Mouse (Mus musculus) midbrain, embryonic 14.5 days (tissue): ENCODE measurements at regions not wholly inside any gene's neighbourhood (a gene's known extent, or its start where the extent isn't known, plus 50 kb on each side); places are given as distances from the start of the nearest gene placed in this dataset.

Source experiments
- ATAC-seq: fragments of 200-750 bp; cut with Nextera tagmentation; 2 replicates; pipeline ENCODE4 v1.8.0; 2017; ENCODE audit warnings: moderate number of reproducible peaks, moderate library complexity; ENCODE audit not compliant: low FRiP score, low TSS enrichment
- DNase-seq: peaks from one replicate; pipeline ENCODE4 v3.0.0-alpha.2; 2015
- H3K27ac ChIP-seq: fragments of 300-500 bp; sonication (generic); replicated peaks from 2 replicates; pipeline ENCODE4 v1.5.1; 2014; ENCODE audit warnings: mild to moderate bottlenecking, low read depth, low read length, moderate library complexity
- H3K27me3 ChIP-seq: fragments of 300-500 bp; sonication (generic); 2 replicates; pipeline ENCODE4 v1.6.1; 2014; ENCODE audit warnings: low read length, control low read depth, mixed read lengths; ENCODE audit not compliant: control insufficient read depth, insufficient read depth
- H3K36me3 ChIP-seq: fragments of 300-500 bp; sonication (generic); 2 replicates; pipeline ENCODE4 v1.6.1; 2014; ENCODE audit warnings: low read length, control low read depth; ENCODE audit not compliant: control insufficient read depth, insufficient read depth
- H3K4me1 ChIP-seq: fragments of 300-500 bp; sonication (generic); 2 replicates; pipeline ENCODE4 v1.6.1; 2014; ENCODE audit warnings: mild to moderate bottlenecking, antibody characterized with exemption, low read length, control low read depth; ENCODE audit not compliant: control insufficient read depth, insufficient read depth
- H3K4me2 ChIP-seq: fragments of 300-500 bp; sonication (generic); 2 replicates; pipeline ENCODE4 v1.6.1; 2014; ENCODE audit warnings: mild to moderate bottlenecking, low read length, moderate library complexity
- H3K4me3 ChIP-seq: fragments of 300-500 bp; sonication (generic); replicated peaks from 2 replicates; pipeline ENCODE4 v1.5.1; 2014; ENCODE audit warnings: low read depth, low read length
- H3K9ac ChIP-seq: fragments of 300-500 bp; sonication (generic); replicated peaks from 2 replicates; pipeline ENCODE4 v1.6.1; 2014; ENCODE audit warnings: mild to moderate bottlenecking, low read length, moderate library complexity
- H3K9me3 ChIP-seq: fragments of 300-500 bp; sonication (generic); 2 replicates; pipeline ENCODE4 v1.6.1; 2016; ENCODE audit warnings: low read length, control low read depth, mixed read lengths; ENCODE audit not compliant: control insufficient read depth
- WGBS: fragments of 180-500 bp; shearing (Covaris S2); extraction: QIAGEN DNeasy Blood & Tissue Kit; methylation state at CpG from one replicate; pipeline ENCODE4 v1.1.7; 2014; 5-methylcytosine and 5-hydroxymethylcytosine counted together

DNA sequence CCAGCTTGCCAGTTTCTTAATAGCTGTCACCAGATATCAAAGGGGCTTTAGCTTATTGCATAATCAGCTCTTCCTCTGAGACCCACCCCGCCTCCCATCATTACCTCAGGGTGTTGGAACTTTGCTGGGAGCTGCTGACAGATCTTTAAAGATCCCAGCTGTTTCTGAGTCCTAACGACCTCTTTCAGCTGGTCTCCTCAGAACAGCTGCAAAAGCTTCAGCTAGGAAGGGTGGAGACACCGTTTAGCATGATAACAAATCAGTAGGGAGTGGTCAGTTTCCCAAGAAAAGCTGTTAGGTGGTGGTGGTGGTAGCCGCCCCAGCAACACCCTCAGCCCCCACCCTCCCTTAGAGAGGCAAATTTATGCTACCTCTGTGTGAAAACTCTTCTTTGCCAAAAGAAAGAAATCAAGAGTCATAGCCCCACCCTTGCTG lies 916.9 kb upstream of the Gm7489 start:
- Histone ChIP-seq H3K27ac (no peak overlapping the region), H3K4me3 (no peak overlapping the region), H3K9ac (no peak overlapping the region), H3K4me1 (0 out of 2 replicates have a peak, but pooled peaks cover 4% of the 10 kb centered on the region), H3K36me3 (no peaks in the 10 kb centered on the region), H3K27me3 (no peaks in the 10 kb centered on the region), H3K4me2 (no peak overlapping the region), H3K9me3 (no peaks in the 10 kb centered on the region)
- ATAC-seq (0 out of 2 replicates have a peak, but pooled peaks have one; percentile 20), DNase-seq (peak; percentile 19)
- WGBS: 5% methylated on average over 4 of the region's 4 CpGs

DNA sequence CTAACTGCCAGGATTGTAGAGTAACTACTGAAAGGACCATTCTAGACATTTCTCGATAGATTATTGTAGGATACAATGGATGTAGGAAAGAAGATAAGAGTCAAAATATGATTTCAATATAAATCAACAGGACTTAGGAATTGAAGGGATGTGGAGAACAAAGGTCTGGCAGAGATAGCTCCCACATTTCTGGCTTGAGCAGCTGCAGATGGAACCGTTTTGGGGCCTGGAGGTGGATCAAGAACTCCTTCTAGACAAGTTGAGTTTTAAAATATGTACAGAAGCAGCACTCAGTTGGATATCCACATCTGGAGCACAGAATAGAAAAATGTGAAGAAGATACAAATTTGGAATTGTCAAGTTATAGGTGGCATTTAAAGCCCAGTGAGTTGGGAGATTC lies 901.9 kb upstream of the Gm7489 start:
- Histone ChIP-seq H3K4me3 (no peak overlapping the region), H3K9ac (no peak overlapping the region), H3K4me2 (no peak overlapping the region), H3K27ac (no peak overlapping the region), H3K4me1 (no peaks in the 10 kb centered on the region), H3K9me3 (no peaks in the 10 kb centered on the region), H3K27me3 (no peaks in the 10 kb centered on the region), H3K36me3 (no peaks in the 10 kb centered on the region)
- WGBS: 85% methylated on average over 2 of the region's 2 CpGs
- DNase-seq: no peak
- ATAC-seq: no peak

DNA sequence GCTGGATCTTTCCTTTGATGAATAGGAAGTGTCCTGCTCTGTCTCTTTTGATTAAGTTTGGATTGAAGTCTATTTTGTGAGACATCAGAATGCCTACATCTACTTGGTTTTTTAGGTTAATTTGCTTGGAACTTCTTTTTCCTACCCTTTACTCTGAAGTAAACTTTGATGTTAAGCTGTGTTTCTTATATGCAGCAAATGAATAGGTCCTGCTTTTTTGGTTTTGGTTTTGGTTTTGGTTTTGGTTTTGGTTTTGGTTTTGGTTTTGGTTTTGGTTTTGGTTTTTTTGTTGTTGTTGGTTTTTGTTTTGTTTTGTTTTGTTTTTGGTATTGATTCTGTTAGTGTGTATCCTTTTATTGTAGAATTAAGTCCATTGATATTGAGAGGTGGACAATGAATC lies 894.1 kb upstream of the Gm7489 start:
- H3K4me1 ChIP-seq: no peaks in the 10 kb centered on the region
- H3K9ac ChIP-seq: no peak overlapping the region
- H3K4me3 ChIP-seq: no peak overlapping the region
- H3K27me3 ChIP-seq: no peaks in the 10 kb centered on the region
- no peak for DNase-seq
- ATAC-seq: no peak
- H3K4me2 ChIP-seq: no peak overlapping the region
- H3K36me3 ChIP-seq: no peaks in the 10 kb centered on the region
- H3K27ac ChIP-seq: no peak overlapping the region
- H3K9me3 ChIP-seq: no peaks in the 10 kb centered on the region

DNA sequence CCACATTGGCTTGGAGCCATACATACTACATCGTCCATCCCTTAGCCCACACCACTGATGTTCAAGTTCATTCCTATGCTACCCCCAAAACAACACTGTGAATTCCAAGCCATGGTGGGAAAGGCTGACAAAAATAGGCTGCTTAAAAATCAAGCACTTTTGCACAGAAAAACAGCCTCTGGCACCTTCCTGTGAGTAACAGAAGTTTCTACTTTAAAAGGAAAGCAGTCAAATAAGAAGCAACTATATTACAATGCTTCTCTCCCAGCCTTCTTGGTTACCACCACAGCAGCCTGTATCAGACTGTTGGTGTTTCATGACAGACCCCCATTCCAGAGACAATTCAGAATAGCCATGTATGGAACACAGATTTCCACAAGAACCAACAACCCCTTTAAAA lies 890.4 kb upstream of the Gm7489 start:
- Histone ChIP-seq H3K27ac (no peak overlapping the region), H3K4me2 (no peak overlapping the region), H3K27me3 (no peaks in the 10 kb centered on the region), H3K4me3 (no peak overlapping the region), H3K9me3 (no peaks in the 10 kb centered on the region), H3K9ac (no peak overlapping the region), H3K4me1 (no peaks in the 10 kb centered on the region), H3K36me3 (no peaks in the 10 kb centered on the region)
- DNase-seq: no peak
- ATAC-seq: no peak
- 83% methylated on average over 1 of the region's 1 CpGs for WGBS

DNA sequence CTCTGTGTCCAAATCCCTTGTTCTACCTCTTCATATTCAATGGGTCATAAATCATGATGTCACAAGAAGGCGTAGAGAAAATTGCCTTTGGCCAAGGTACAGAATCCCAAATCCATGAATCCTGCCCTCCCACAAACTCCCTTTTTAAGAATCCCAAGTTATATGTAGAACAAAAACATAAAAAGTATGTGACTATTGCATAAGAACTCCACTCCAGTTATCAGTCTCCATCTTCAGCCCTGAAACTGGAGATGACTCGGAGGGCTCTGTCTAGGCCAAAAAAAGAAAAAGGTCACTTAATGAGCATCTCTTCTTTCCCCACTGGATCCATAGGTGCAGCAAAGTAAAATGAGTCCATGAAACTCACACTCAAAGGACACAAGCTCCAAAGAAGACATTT lies 885.5 kb upstream of the Gm7489 start:
- H3K27me3 ChIP-seq: no peaks in the 10 kb centered on the region
- 99% methylated on average over 2 of the region's 2 CpGs for WGBS

DNA sequence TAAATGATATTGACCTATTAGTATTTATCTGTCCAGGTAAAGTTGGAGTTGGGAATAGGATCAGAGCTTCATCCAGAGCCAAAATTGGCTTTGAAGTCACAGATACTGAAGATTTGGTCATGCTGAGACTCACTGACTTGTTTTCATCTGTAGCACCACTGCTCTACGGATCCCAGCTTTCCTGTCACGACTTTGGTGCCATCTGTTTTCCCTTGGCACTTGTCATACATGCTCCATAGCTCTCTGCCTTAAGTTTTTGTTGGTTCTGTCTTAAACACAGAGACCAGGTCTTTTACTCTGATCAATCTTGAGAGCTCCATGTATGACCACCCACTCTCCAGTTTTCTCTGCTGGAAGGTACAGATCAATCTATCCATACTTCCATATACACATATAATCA lies 884.9 kb upstream of the Gm7489 start:
- Histone ChIP-seq H3K4me3 (no peak overlapping the region), H3K27me3 (no peaks in the 10 kb centered on the region), H3K36me3 (no peaks in the 10 kb centered on the region), H3K4me1 (no peaks in the 10 kb centered on the region), H3K27ac (no peak overlapping the region), H3K9ac (no peak overlapping the region), H3K9me3 (no peaks in the 10 kb centered on the region), H3K4me2 (no peak overlapping the region)
- 93% methylated on average over 2 of the region's 2 CpGs for WGBS
- DNase-seq (no peak), ATAC-seq (no peak)

More for the DNA sequence above, 885.5 kb upstream of the Gm7489 start:
- Histone ChIP-seq H3K27ac (no peak overlapping the region), H3K9ac (no peak overlapping the region), H3K4me1 (no peaks in the 10 kb centered on the region), H3K4me3 (no peak overlapping the region), H3K4me2 (no peak overlapping the region), H3K36me3 (no peaks in the 10 kb centered on the region), H3K9me3 (no peaks in the 10 kb centered on the region)
- DNase-seq: no peak
- no peak for ATAC-seq

DNA sequence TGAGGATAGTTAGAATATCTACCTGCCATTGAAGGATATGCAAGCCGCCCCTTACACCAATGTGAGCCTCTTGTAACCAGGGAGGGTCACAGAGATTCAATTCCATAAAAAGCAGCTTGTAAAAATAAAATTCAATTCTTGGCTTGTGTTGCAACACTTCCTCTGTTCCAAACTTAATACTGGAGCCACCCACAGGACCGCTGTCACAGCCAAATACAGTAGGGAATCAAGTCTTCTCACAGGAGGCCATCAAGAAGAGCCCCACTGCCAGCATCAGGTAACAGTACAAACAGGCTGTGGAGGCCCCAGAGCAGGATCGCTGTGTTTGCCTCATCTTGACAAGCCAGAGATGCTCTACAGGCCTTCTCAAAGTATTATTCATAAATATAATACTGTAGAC lies 883.3 kb upstream of the Gm7489 start:
- no peak overlapping the region for H3K27ac ChIP-seq
- ATAC-seq (no peak), DNase-seq (no peak)
- no peaks in the 10 kb centered on the region for H3K9me3 ChIP-seq
- H3K4me3 ChIP-seq: no peak overlapping the region
- H3K36me3 ChIP-seq: no peaks in the 10 kb centered on the region
- H3K4me1 ChIP-seq: no peaks in the 10 kb centered on the region
- no peak overlapping the region for H3K4me2 ChIP-seq
- no peaks in the 10 kb centered on the region for H3K27me3 ChIP-seq
- WGBS: 86% methylated on average over 3 of the region's 3 CpGs
- H3K9ac ChIP-seq: no peak overlapping the region

DNA sequence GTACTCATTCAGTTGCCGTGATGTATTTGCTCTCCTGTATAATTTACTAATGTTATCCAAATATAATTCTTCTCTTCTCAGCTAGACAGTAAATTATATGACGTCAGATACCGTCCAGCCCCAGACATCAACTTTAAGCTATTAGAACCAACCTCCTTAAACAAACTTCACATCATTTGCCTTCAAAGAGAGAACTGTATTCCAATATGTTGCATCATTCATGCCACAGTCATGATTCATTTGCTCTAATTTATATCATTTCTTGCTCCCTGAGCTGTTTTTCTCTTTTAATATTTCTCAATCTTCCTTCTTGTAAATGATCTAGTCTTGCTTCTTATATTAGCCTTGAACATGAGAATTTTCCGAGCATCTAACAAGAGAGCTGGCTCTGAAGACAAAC lies 882.7 kb upstream of the Gm7489 start:
- Histone ChIP-seq H3K9ac (no peak overlapping the region), H3K4me3 (no peak overlapping the region), H3K4me1 (no peaks in the 10 kb centered on the region), H3K27me3 (no peaks in the 10 kb centered on the region), H3K9me3 (no peaks in the 10 kb centered on the region), H3K4me2 (no peak overlapping the region), H3K27ac (no peak overlapping the region), H3K36me3 (no peaks in the 10 kb centered on the region)
- ATAC-seq (no peak), DNase-seq (no peak)
- WGBS: 95% methylated on average over 4 of the region's 4 CpGs

DNA sequence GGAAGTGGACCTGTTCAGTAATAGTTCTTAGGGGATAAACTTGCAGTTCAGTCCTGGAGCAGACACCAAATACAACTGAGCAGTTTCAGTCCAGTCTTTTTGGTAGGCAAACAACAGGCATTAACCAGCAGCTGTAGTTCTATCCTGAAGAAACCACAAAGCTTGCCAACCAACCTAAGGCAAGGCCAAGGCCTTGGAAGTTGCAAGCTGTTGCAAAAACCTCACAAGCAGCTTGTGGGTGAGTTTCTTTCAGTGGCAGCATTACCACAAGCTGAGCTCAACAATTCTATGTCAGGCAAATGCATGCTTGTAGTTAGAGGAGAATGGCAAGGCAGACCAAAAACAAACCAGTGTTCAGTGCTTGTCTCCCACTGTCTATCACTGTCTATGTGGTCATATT lies 880.6 kb upstream of the Gm7489 start:
- Histone ChIP-seq H3K9ac (no peak overlapping the region), H3K4me3 (no peak overlapping the region), H3K4me1 (no peaks in the 10 kb centered on the region), H3K27ac (no peak overlapping the region), H3K36me3 (no peaks in the 10 kb centered on the region), H3K27me3 (no peaks in the 10 kb centered on the region), H3K9me3 (no peaks in the 10 kb centered on the region), H3K4me2 (no peak overlapping the region)
- DNase-seq (no peak), ATAC-seq (no peak)
